Mouse (Mus musculus): Measurements from ENCODE around the gene Ctrb1. TPM values are rescaled to one million over a fixed set of nuclear protein-coding genes. Genes with fewer than 3 reads are reported as not detected.
A peak's percentile ranks its signal among the peaks of the same experiment; 100 is the strongest.

Ctrb1 gene
- polyA plus RNA-seq, 1 experiment from 2014 or later, result not detected

DNA sequence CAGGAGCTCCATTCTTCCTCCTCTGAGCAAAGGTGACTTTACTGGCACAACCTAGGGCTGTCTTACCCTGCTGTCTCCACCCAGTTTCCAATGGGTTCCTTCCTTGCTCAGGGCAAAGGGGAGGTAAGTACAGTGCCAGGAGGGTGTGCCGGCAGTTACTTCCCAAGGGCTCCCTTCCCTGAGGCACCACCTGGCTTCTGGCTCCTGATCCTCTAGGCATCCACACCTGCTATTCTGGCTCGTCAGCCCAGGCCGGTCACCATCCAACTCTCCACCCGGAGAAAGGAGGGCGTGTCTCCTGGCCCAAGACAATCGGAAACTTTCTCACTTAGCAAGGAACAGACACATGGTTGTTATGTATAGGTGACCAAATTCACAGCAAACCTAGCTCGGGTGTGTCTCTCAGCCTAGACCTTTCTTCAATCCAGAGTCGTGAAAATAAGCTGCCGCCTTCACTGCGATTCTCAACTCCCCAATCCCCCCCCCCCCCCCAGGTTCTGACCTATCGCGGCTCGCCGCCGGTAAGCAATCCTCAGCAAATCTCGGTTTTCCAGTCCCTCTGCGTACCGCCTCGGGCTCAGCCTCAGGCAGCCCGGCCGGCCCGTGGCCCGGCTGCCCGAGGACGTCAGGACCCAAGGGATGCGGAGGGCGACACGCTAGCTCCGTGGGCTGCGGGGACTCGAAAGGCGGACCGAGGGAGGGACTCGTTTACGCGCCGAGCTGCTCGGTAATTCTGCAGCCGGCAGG lies 40.6 kb upstream of the Ctrb1 start:
- peaks cover 76% of the 10 kb centered on the region for H3K4me1 ChIP-seq
- H3K27me3 ChIP-seq, result no peaks in the 10 kb centered on the region
- H3K4me2 ChIP-seq (replicated peaks), result peak overlapping the region; percentile 88
- H3K36me3 ChIP-seq, result no peaks in the 10 kb centered on the region
- peak overlapping the region; percentile 79 for H3K27ac ChIP-seq
- peak overlapping the region; percentile 91 for H3K9ac ChIP-seq
- under 1% methylated on average over 36 of the region's 39 CpGs for WGBS
- H3K4me3 ChIP-seq, result peak overlapping the region; percentile 76
- H3K9me3 ChIP-seq (replicated peaks), result no peaks in the 10 kb centered on the region
- ATAC-seq (ENCODE audit: low FRiP score), result peak; percentile 47

DNA sequence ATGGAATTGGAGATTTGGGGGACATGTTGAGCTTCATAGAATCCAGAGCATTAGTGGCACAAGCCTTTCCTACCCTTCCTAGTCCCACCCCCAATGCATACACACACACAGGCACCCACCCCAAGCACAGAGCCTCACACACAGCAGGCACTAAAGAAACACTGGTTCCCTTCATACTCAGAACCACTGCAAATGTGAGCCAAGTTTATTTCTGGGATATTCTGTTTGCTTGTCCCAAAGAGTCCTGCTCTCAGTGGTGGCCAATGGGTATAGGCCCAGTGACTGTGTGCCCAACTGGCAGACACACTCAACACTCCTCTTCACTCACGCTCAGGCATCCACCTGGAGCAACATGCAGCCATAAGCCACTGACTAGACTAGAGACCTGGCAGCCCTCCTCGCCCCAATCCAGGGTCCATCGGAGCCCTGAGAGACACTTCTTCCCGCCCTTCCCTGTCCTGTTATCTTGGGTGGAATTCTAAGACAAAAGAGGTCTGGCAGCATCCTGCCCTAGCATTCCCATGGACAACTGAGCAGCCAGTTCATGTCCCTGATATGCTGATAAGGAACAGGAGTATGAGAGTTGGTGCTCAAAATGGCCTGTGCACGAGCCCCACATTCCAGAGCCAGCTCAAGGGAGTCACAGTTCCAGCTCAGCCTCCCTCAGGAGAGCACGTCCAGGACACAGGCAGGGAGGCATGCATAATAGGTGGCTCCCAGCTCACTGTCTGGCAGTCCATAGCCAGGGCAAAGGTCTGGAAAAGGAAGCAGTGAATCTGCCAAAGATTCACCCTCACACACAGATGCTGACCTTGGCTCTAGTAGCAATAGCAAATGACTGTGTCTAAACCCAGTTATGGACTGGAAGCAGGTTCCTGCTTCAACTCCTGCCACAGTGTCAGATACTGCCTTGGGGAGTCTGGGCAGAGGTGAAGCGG lies 38.7 kb upstream of the Ctrb1 start:
- peaks cover 65% of the 10 kb centered on the region for H3K4me1 ChIP-seq
- no peaks in the 10 kb centered on the region for H3K27me3 ChIP-seq
- H3K4me2 ChIP-seq (replicated peaks), result no peak overlapping the region
- ATAC-seq (ENCODE audit: low FRiP score), result no peak
- H3K9me3 ChIP-seq (replicated peaks), result no peaks in the 10 kb centered on the region
- 65% methylated on average over 7 of the region's 7 CpGs for WGBS
- no peaks in the 10 kb centered on the region for H3K36me3 ChIP-seq
- H3K27ac ChIP-seq, result no peak overlapping the region; the same call in 1 of the 2 replicates
- no peak overlapping the region for H3K4me3 ChIP-seq
- H3K9ac ChIP-seq, result no peak overlapping the region

GRCm38 (mm10) chr8:111728481-111728880 lies 37.7 kb upstream of the Ctrb1 start:
- Histone ChIP-seq H3K4me3 (no peak overlapping the region), H3K27ac (no peak overlapping the region), H3K9ac (no peak overlapping the region), H3K4me1 (peaks cover 55% of the 10 kb centered on the region), H3K36me3 (no peaks in the 10 kb centered on the region), H3K9me3 (replicated peaks) (no peaks in the 10 kb centered on the region), H3K4me2 (replicated peaks) (no peak overlapping the region), H3K27me3 (no peaks in the 10 kb centered on the region)
- ATAC-seq (ENCODE audit: low FRiP score), result no peak
- WGBS, result 70% methylated on average over 5 of the region's 5 CpGs

DNA sequence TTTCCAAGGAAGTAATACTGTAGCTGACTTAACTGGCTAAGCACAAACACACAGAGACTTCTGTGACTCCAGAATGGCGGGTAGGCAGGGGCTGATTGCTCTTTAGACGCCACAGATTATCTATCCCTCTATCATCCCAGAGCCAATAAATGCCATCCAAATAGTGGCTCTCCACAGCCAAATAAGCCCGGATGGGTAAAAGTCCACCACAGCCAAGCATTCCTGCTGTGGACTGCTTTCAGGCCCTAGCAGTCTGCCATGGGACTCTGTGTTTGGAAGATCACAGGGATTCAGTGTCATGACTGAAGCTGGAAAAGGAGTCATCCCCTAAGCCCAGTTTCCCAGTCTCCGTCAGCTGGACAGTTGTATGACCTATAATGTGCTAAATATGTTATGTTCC lies 36.7 kb upstream of the Ctrb1 start:
- Histone ChIP-seq H3K4me1 (peaks cover 45% of the 10 kb centered on the region), H3K4me2 (replicated peaks) (no peak overlapping the region), H3K9me3 (replicated peaks) (no peaks in the 10 kb centered on the region), H3K4me3 (no peak overlapping the region), H3K27me3 (no peaks in the 10 kb centered on the region), H3K9ac (no peak overlapping the region), H3K36me3 (no peaks in the 10 kb centered on the region), H3K27ac (no peak overlapping the region)
- no peak for ATAC-seq (ENCODE audit: low FRiP score)
- WGBS, result 84% methylated on average over 4 of the region's 4 CpGs

DNA sequence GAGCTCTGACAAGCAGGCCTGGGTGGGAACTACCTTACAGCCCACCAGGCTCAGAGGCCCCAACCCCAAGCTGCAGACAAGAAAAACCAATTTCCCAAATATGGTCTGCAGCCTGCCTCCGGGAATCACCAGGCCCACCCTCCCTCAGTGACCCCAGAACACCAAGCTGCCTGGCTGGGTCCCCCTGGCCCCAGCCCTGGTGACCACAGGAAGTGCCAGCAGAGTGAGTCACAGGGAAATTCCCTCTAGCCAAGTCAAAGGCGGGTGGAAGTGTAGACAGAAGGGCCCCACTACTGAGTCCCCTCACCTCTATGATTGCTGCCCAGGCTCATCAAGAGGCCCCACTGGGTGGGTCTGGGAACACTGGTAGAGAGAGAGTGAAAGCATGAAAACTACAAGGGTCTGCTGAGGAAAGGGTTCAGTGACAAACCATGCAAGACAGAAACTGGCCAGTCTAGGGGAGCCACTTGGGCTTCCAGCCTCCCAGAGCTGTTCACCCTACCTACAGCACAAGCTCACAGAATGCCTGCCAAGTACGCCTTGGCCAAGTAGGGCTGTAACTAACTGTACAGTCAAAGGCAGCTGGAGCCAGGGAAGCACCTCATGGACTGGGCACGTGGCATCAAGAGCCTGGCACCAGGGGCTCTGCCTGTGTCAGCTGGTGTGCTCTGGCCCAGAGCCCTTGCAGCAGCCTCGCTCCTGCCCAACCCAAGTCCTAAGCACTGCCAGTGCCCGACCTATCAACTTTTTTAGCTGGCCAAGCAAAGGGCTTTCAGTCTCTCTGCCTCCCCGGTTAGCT lies 35.5 kb upstream of the Ctrb1 start:
- Histone ChIP-seq H3K4me3 (no peak overlapping the region), H3K4me1 (peaks cover 38% of the 10 kb centered on the region), H3K9ac (no peak overlapping the region), H3K9me3 (replicated peaks) (no peaks in the 10 kb centered on the region), H3K4me2 (replicated peaks) (no peak overlapping the region), H3K27ac (peak overlapping the region; percentile 49; the same call in 1 of the 2 replicates), H3K36me3 (0 out of 2 replicates have a peak, but pooled peaks cover 1% of the 10 kb centered on the region), H3K27me3 (no peaks in the 10 kb centered on the region)
- WGBS, result 82% methylated on average over 7 of the region's 7 CpGs
- ATAC-seq (ENCODE audit: low FRiP score), result no peak

GRCm38 (mm10) chr8:111725341-111725740 lies 34.5 kb upstream of the Ctrb1 start:
- no peaks in the 10 kb centered on the region for H3K9me3 ChIP-seq (replicated peaks)
- H3K4me3 ChIP-seq, result no peak overlapping the region
- H3K36me3 ChIP-seq, result peaks cover 11% of the 10 kb centered on the region
- ATAC-seq (ENCODE audit: low FRiP score), result no peak
- H3K4me2 ChIP-seq (replicated peaks), result no peak overlapping the region
- H3K9ac ChIP-seq, result no peak overlapping the region
- H3K27ac ChIP-seq, result no peak overlapping the region
- H3K27me3 ChIP-seq, result no peaks in the 10 kb centered on the region
- WGBS, result 89% methylated on average over 6 of the region's 6 CpGs
- H3K4me1 ChIP-seq, result peaks cover 28% of the 10 kb centered on the region

DNA sequence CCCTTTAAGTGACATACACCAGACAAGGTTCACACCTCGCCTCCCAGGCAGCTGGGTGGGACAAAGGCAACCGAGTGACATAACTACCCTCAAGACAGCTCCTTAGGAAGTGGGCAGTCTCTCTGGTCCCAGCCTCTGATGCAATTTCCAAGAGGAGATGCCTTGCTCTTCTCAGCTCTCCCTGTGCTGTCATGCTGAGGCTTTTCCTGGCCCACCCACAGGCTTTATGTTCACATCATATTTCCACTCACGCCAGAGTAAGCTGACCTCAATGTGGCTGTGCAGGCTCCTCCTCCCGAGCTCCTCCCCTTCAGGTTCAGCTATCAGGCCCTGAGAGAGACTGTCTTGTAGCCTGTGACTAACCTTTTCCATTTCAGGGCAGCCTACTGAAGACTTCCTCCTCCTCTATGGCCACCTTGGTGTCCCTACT lies 29.3 kb upstream of the Ctrb1 start:
- no peak for ATAC-seq (ENCODE audit: low FRiP score)
- Histone ChIP-seq H3K27ac (0 out of 2 replicates have a peak overlapping the region, but pooled peaks have one; percentile 37), H3K4me2 (replicated peaks) (no peak overlapping the region), H3K9ac (no peak overlapping the region), H3K36me3 (peaks cover 30% of the 10 kb centered on the region), H3K4me1 (peaks cover 43% of the 10 kb centered on the region), H3K9me3 (replicated peaks) (no peaks in the 10 kb centered on the region), H3K4me3 (no peak overlapping the region), H3K27me3 (no peaks in the 10 kb centered on the region)
- 69% methylated on average over 4 of the region's 4 CpGs for WGBS

DNA sequence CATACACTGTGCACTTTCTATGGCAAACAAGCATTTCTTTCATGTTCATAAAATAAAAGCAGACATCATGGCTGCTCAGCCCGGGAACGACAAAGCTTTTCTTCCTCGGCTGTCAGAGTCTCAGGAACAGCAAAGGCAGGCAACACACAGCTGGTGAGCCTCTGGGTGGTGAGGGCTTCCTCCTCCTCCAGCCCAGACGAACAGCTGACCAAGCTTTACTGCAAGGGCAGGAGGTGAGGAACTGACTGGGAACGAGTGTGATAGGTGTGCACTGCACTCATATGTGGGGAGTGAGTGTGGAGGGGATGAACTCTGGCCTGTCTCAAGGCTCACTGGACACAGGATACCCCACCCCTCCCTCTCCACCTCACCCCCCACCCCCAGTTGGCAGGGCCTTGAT lies 28.1 kb upstream of the Ctrb1 start:
- 55% methylated on average over 5 of the region's 5 CpGs for WGBS
- H3K4me1 ChIP-seq, result peaks cover 43% of the 10 kb centered on the region

GRCm38 (mm10) chr8:111717866-111718265 lies 27.1 kb upstream of the Ctrb1 start:
- peaks cover 53% of the 10 kb centered on the region for H3K36me3 ChIP-seq
- H3K4me2 ChIP-seq (replicated peaks), result peak overlapping the region; percentile 34
- H3K9ac ChIP-seq, result no peak overlapping the region

More for the DNA sequence above, 28.1 kb upstream of the Ctrb1 start:
- Histone ChIP-seq H3K27ac (peak overlapping the region; percentile 55), H3K9ac (no peak overlapping the region), H3K4me2 (replicated peaks) (no peak overlapping the region), H3K36me3 (peaks cover 42% of the 10 kb centered on the region), H3K9me3 (replicated peaks) (no peaks in the 10 kb centered on the region), H3K27me3 (no peaks in the 10 kb centered on the region), H3K4me3 (no peak overlapping the region)
- no peak for ATAC-seq (ENCODE audit: low FRiP score)

GRCm38 (mm10) chr8:111717488-111717792 lies 26.6 kb upstream of the Ctrb1 start:
- Histone ChIP-seq H3K9ac (peak overlapping the region; percentile 53; the same call in 1 of the 2 replicates), H3K27me3 (no peaks in the 10 kb centered on the region), H3K4me2 (replicated peaks) (peak overlapping the region; percentile 34), H3K36me3 (peaks cover 54% of the 10 kb centered on the region), H3K9me3 (replicated peaks) (no peaks in the 10 kb centered on the region), H3K27ac (peak overlapping the region; percentile 99), H3K4me1 (peaks cover 43% of the 10 kb centered on the region), H3K4me3 (no peak overlapping the region)
- WGBS, result 42% methylated on average over 4 of the region's 4 CpGs
- peak; percentile 24 for ATAC-seq (ENCODE audit: low FRiP score)

More at GRCm38 (mm10) chr8:111717866-111718265, 27.1 kb upstream of the Ctrb1 start:
- no peak for ATAC-seq (ENCODE audit: low FRiP score)
- 59% methylated on average over 6 of the region's 6 CpGs for WGBS
- H3K27me3 ChIP-seq, result no peaks in the 10 kb centered on the region
- H3K9me3 ChIP-seq (replicated peaks), result no peaks in the 10 kb centered on the region
- H3K4me1 ChIP-seq, result peaks cover 43% of the 10 kb centered on the region
- H3K27ac ChIP-seq, result peak overlapping the region; percentile 99
- H3K4me3 ChIP-seq, result no peak overlapping the region

DNA sequence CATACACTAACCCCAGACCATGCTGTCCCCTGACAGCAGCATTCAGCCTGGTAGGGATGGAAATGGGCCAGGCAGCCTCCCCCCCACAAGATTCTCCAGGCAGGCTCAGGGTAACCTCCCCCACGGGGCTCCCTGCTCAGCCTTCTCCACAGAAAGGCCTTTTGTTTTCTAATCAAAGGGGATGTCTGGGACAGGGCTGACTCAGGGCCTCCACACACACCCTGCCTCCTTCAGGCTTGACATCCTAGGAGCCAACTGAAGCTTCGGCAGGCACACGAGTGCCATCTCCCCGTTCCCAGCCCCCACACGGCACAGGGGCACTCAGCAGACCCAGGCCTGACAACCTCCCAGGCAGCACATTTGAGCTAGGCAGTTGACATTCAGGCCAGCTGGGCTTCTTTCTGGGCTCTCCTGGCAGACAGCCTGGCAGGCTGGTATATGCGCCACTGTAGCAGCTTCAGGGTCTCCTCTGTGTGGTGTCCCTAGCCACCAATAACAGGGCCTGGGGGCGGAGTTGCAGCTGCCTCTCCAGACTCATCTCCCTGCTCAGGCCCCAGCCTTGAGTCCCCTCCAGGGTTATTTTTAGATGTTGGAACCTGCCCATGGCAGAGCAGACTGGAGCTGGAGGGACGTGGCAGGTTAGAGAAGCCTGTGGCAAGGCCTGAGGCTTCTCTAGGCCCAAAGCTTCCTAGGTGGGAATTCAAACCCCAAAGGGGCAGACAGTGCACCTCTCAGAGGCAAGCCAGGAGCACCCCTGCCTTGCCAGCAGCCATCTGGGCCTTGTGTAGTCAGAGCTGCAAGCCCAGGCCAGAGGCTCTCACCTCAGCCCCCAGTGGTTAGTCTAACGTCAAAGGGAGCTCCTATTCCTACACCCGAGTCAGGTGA lies 26.0 kb upstream of the Ctrb1 start:
- peak; percentile 90 for ATAC-seq (ENCODE audit: low FRiP score)
- no peak overlapping the region for H3K4me3 ChIP-seq
- peak overlapping the region; percentile 34 for H3K4me2 ChIP-seq (replicated peaks)
- H3K9ac ChIP-seq, result peak overlapping the region; percentile 53
- peaks cover 60% of the 10 kb centered on the region for H3K36me3 ChIP-seq
- peak overlapping the region; percentile 99 for H3K27ac ChIP-seq
- H3K4me1 ChIP-seq, result peaks cover 43% of the 10 kb centered on the region
- no peaks in the 10 kb centered on the region for H3K9me3 ChIP-seq (replicated peaks)
- 23% methylated on average over 10 of the region's 10 CpGs for WGBS
- no peaks in the 10 kb centered on the region for H3K27me3 ChIP-seq
